9 mouse cellular contexts compared by ENCODE assay signal in genomic region chr3:123298283-123298682, GRCm38 (mm10). TPM values are rescaled to one million over a fixed set of nuclear protein-coding genes. Genes with fewer than 3 reads are reported as not detected.
DNase-seq lines count a peak whose midpoint lies in the region; ATAC-seq and TF ChIP-seq lines count a peak whose summit lies in the region.
"Had no signal": no experiment of that assay in that cellular context is flagged by ENCODE, and none has a peak within 500 bp of the region (broad histone marks: within the 10 kb centered on the region; RNA-seq: fewer than 3 reads in every experiment).

No protein-coding gene starts in this region.

- no peak for TF ChIP-seq EP300 in heart, adult 2 months (IDR thresholded peaks at IDR 0.05; ENCODE audit: insufficient read depth, low read depth, low read length)

- peaks cover 3% of the 10 kb centered on the region for H3K36me3 ChIP-seq in heart, adult 2 months (ENCODE audit: control insufficient read depth, insufficient read depth, low read length)
- H3K36me3 ChIP-seq in midbrain, embryonic 13.5 days = no peaks in the 10 kb centered on the region
- peaks cover 82% of the 10 kb centered on the region for H3K36me3 ChIP-seq in heart, embryonic 10.5 days

- DNase-seq in brain, embryonic 18.5 days (ENCODE audit: low read depth, low spot score) = peak; percentile 75
- DNase-seq in cerebellum, postnatal 10 days = peak; percentile 96
- DNase-seq in layer of hippocampus, adult 8-10 months (ENCODE audit: low spot score in 2 of 2) = peak; percentile 89 to 93
- DNase-seq in left cerebral cortex, postnatal 36 days (ENCODE audit: low spot score in 2 of 2) = peak; percentile 90 to 92
- DNase-seq in heart, adult 2 months = no peak
- DNase-seq in lung, postnatal 10 days = no peak
- no peak for DNase-seq in heart, embryonic 10.5 days (ENCODE audit: low spot score)

- TF ChIP-seq POLR2A in heart, adult 2 months (IDR thresholded peaks at IDR 0.05; ENCODE audit: insufficient read depth, low read depth, low read length) = no peak

- no peak overlapping the region for H3K27ac ChIP-seq in heart, adult 2 months
- H3K27ac ChIP-seq in midbrain, embryonic 13.5 days = no peak overlapping the region
- no peak overlapping the region for H3K27ac ChIP-seq in heart, embryonic 10.5 days

- 54% methylated on average over 9 of the region's 9 CpGs for WGBS in heart, adult 2 months
- WGBS in midbrain, embryonic 13.5 days = 93% methylated on average over 9 of the region's 9 CpGs
- whole genome bisulfite sequencing in heart, embryonic 10.5 days = 83% methylated on average over 9 of the region's 9 CpGs

- H3K9ac ChIP-seq in heart, adult 2 months (ENCODE audit: low read depth, low read length) = no peak overlapping the region
- no peak overlapping the region for H3K9ac ChIP-seq in midbrain, embryonic 13.5 days (replicated peaks)

- no peaks in the 10 kb centered on the region for H3K27me3 ChIP-seq in heart, adult 2 months (ENCODE audit: control insufficient read depth, insufficient read depth, low read length)
- H3K27me3 ChIP-seq in midbrain, embryonic 13.5 days = no peaks in the 10 kb centered on the region
- no peaks in the 10 kb centered on the region for H3K27me3 ChIP-seq in heart, embryonic 10.5 days (ENCODE audit: insufficient read depth, poor library complexity, severe bottlenecking)

- TF ChIP-seq CTCF in heart, adult 2 months (IDR thresholded peaks at IDR 0.05) = no peak

- H3K9me3 ChIP-seq in midbrain, embryonic 13.5 days = peaks cover 3% of the 10 kb centered on the region; the same call in 1 of the 2 replicates
- H3K9me3 ChIP-seq in heart, embryonic 10.5 days = no peaks in the 10 kb centered on the region

- H3K4me1 ChIP-seq in heart, adult 2 months (ENCODE audit: control insufficient read depth, insufficient read depth, low read length) = peaks cover 2% of the 10 kb centered on the region; the same call in 1 of the 2 replicates
- no peaks in the 10 kb centered on the region for H3K4me1 ChIP-seq in midbrain, embryonic 13.5 days (replicated peaks)
- H3K4me1 ChIP-seq in heart, embryonic 10.5 days = peaks cover 17% of the 10 kb centered on the region

- H3K4me3 ChIP-seq in heart, adult 2 months = no peak overlapping the region
- no peak overlapping the region for H3K4me3 ChIP-seq in midbrain, embryonic 13.5 days (replicated peaks)
- H3K4me3 ChIP-seq in heart, embryonic 10.5 days = no peak overlapping the region

- no peak overlapping the region for H3K4me2 ChIP-seq in midbrain, embryonic 13.5 days (replicated peaks)

- intact Hi-C loops in left cerebral cortex, postnatal 36 days (cut with DNase I) = no loop called here
- intact Hi-C loops in heart, adult 2 months (cut with DNase I) = no loop called here

- H3K79me2 ChIP-seq in heart, adult 2 months (replicated peaks; ENCODE audit: control insufficient read depth, insufficient read depth, low read length) = 0 out of 2 replicates have a peak, but pooled peaks cover 2% of the 10 kb centered on the region

- no peak for ATAC-seq in midbrain, embryonic 13.5 days
- ATAC-seq: inflammation-experienced regulatory T-cells, adult 6 months had no signal

RNA-seq across cellular contexts. Expression of gene Sec24d, which starts 31.0 kb away (rescaled TPM):
- total RNA-seq in layer of hippocampus, adult 8-10 months (2022) = 10 to 100 TPM; 21.0 to 29.2 (median 27.2) TPM
- total RNA-seq in left cerebral cortex, postnatal 36 days (2021) = 10 to 100 TPM; 10.5 to 10.9 TPM
- total RNA-seq in heart, adult 2 months (2021) = 10 to 100 TPM; 32.9 to 35.9 TPM
- 32.9 and 39.6 TPM in 2 replicates for polyA plus RNA-seq in heart, adult 2 months (2012; rRNA removed)
- 8.4 and 8.5 TPM in 2 replicates for polyA plus RNA-seq in midbrain, embryonic 13.5 days (2015; fragmentation: Nextera tagmentation; extraction: Ambion mirVana)
- polyA plus RNA-seq in heart, embryonic 10.5 days (2016; fragmentation: Nextera tagmentation; extraction: Ambion mirVana) = 56.0 and 69.9 TPM in 2 replicates

Comparison
In these comparisons a context has a peak if more than half of its experiments do, and no peak if none do; other contexts are left out.
1. DNase-seq: peak in brain, embryonic 18.5 days (single experiment), cerebellum, postnatal 10 days (2 of 2), layer of hippocampus, adult 8-10 months (2 of 2) and left cerebral cortex, postnatal 36 days (2 of 2); none in heart, adult 2 months (0 of 2), lung, postnatal 10 days (single experiment) and heart, embryonic 10.5 days (single experiment).